In genomic region chr3:85108396-85108795, GRCm38 (mm10) we compare ENCODE assay signal across 22 mouse cellular contexts.
DNase-seq lines count a peak whose midpoint lies in the region; ATAC-seq and TF ChIP-seq lines count a peak whose summit lies in the region.
"Had no signal": no experiment of that assay in that cellular context is flagged by ENCODE, and none has a peak within 500 bp of the region (broad histone marks: within the 10 kb centered on the region; RNA-seq: fewer than 3 reads in every experiment).

No protein-coding gene starts in this region.

- no peak for DNase-seq in frontal cortex, adult 2 months (ENCODE audit: extremely low spot score in 1 of 2, low spot score in 1 of 2)
- DNase-seq in left cerebral cortex, adult 2 months (ENCODE audit: extremely low spot score in 1 of 2, low spot score in 2 of 2) = no peak
- no peak for DNase-seq in left cerebral cortex, adult 18-20 months (ENCODE audit: low spot score in 2 of 2)
- peak; percentile 56 for DNase-seq in brain, adult 2 months (ENCODE audit: low read depth, low spot score)
- no peak for DNase-seq in kidney, adult 9 months
- DNase-seq: adrenal gland, adult 8-10 months; adrenal gland, postnatal 25 days; cerebellum, adult 2 months; cerebellum, adult 9-11 months; cerebellum, postnatal 25 days; forebrain, postnatal 0 days; gastrocnemius, postnatal 10 days; gastrocnemius, postnatal 36 days; heart, postnatal 14 days had no signal

- H3K27ac ChIP-seq in left cerebral cortex, adult 2 months = peak overlapping the region; percentile 61; the same call in 1 of the 2 replicates
- H3K27ac ChIP-seq: embryonic facial prominence, embryonic 12.5 days; embryonic facial prominence, embryonic 15.5 days; heart, embryonic 13.5 days; hindbrain, embryonic 12.5 days; hindbrain, embryonic 15.5 days had no signal

- TF ChIP-seq CTCF in left cerebral cortex, adult 2 months (IDR thresholded peaks at IDR 0.05) = no peak

- peak; percentile 62 for ATAC-seq in frontal cortex, adult (ENCODE audit: low TSS enrichment)
- ATAC-seq: activated CD4-positive, CD25-positive, alpha-beta regulatory T cell, adult 4 months; forebrain, embryonic 14.5 days; forebrain, postnatal 0 days had no signal

- H3K4me3 ChIP-seq in left cerebral cortex, adult 2 months = no peak overlapping the region
- H3K4me3 ChIP-seq: embryonic facial prominence, embryonic 12.5 days; embryonic facial prominence, embryonic 15.5 days; heart, embryonic 13.5 days; hindbrain, embryonic 12.5 days; hindbrain, embryonic 15.5 days had no signal

- intact Hi-C loops in left cerebral cortex, adult 2 months (cut with DNase I) = no loop called here
